Mouse (Mus musculus) forebrain, embryonic 16.5 days (tissue): ENCODE results near the gene Rbms3. TPM values are rescaled to one million over a fixed set of nuclear protein-coding genes. Genes with fewer than 3 reads are reported as not detected.

Source experiments
- ATAC-seq: fragments of 200-750 bp; cut with Nextera tagmentation; 2 replicates; pipeline ENCODE4 v1.8.0; 2017; ENCODE audit warnings: mild to moderate bottlenecking, moderate library complexity
- H3K27ac ChIP-seq: fragments of 300-500 bp; sonication (generic); 2 replicates; pipeline ENCODE4 v1.5.1; 2014; ENCODE audit warnings: low read length, control low read depth
- H3K27me3 ChIP-seq: fragments of 300-500 bp; sonication (generic); replicated peaks from 2 replicates; pipeline ENCODE4 v1.6.1; 2014; ENCODE audit warnings: low read length; ENCODE audit not compliant: control insufficient read depth, insufficient read depth
- H3K36me3 ChIP-seq: fragments of 300-500 bp; sonication (generic); 2 replicates; pipeline ENCODE4 v1.6.1; 2014; ENCODE audit not compliant: control insufficient read depth, insufficient read depth
- H3K4me1 ChIP-seq: fragments of 300-500 bp; sonication (generic); replicated peaks from 2 replicates; pipeline ENCODE4 v1.6.1; 2014; ENCODE audit warnings: low read length; ENCODE audit not compliant: control insufficient read depth, insufficient read depth
- H3K4me2 ChIP-seq: fragments of 300-500 bp; sonication (generic); 2 replicates; pipeline ENCODE4 v1.6.1; 2014; ENCODE audit warnings: mild to moderate bottlenecking, low read length, control low read depth
- H3K4me3 ChIP-seq: fragments of 300-500 bp; sonication (generic); replicated peaks from 2 replicates; pipeline ENCODE4 v1.5.1; 2014; ENCODE audit warnings: mild to moderate bottlenecking, low read length, control low read depth
- H3K9ac ChIP-seq: fragments of 300-500 bp; sonication (generic); replicated peaks from 2 replicates; pipeline ENCODE4 v1.6.1; 2014; ENCODE audit warnings: low read depth, low read length, control low read depth
- H3K9me3 ChIP-seq: fragments of 300-500 bp; sonication (generic); 2 replicates; pipeline ENCODE4 v1.6.1; 2016; ENCODE audit warnings: low read length; ENCODE audit not compliant: control insufficient read depth
- WGBS: fragments of 180-500 bp; shearing (Covaris S2); extraction: QIAGEN DNeasy Blood & Tissue Kit; methylation state at CpG from one replicate; pipeline ENCODE4 v1.1.7; 2014; 5-methylcytosine and 5-hydroxymethylcytosine counted together
- polyA plus RNA-seq: library from polyadenylated mRNA; unstranded; fragments of >200 nt; fragmentation: Nextera tagmentation; extraction: Ambion mirVana; gene quantifications from 2 replicates; pipeline ENCODE4 v1.2.1, GENCODE M21; 2015

Rbms3 gene
- polyA plus RNA-seq, 1 experiment from 2014 or later, result 25.7 TPM

DNA sequence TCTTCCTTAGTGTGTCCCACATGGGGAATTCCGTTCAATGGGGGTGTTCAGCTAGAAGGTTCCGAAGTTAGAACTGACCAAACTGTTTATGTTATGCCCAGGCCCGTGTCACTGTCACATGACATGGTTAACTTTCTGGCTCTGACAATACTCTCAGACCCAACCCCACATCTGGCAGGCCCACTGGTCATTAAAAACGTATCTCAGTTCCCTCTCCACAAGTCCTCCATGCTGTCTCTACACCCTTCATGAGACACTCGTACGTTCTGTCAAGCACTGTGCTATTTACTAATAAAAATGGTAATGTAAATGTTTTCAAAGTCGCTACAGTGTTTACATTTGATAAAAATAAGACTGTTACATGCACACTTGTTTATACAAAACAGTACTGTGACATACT lies 837.9 kb downstream of the Rbms3 start:
- Histone ChIP-seq H3K27me3 (peaks cover 14% of the 10 kb centered on the region), H3K4me2 (no peak overlapping the region), H3K36me3 (no peaks in the 10 kb centered on the region), H3K9ac (no peak overlapping the region), H3K27ac (no peak overlapping the region), H3K4me1 (no peaks in the 10 kb centered on the region), H3K4me3 (no peak overlapping the region), H3K9me3 (0 out of 2 replicates have a peak, but pooled peaks cover 2% of the 10 kb centered on the region)
- WGBS, result 87% methylated on average over 7 of the region's 7 CpGs
- no peak for ATAC-seq

DNA sequence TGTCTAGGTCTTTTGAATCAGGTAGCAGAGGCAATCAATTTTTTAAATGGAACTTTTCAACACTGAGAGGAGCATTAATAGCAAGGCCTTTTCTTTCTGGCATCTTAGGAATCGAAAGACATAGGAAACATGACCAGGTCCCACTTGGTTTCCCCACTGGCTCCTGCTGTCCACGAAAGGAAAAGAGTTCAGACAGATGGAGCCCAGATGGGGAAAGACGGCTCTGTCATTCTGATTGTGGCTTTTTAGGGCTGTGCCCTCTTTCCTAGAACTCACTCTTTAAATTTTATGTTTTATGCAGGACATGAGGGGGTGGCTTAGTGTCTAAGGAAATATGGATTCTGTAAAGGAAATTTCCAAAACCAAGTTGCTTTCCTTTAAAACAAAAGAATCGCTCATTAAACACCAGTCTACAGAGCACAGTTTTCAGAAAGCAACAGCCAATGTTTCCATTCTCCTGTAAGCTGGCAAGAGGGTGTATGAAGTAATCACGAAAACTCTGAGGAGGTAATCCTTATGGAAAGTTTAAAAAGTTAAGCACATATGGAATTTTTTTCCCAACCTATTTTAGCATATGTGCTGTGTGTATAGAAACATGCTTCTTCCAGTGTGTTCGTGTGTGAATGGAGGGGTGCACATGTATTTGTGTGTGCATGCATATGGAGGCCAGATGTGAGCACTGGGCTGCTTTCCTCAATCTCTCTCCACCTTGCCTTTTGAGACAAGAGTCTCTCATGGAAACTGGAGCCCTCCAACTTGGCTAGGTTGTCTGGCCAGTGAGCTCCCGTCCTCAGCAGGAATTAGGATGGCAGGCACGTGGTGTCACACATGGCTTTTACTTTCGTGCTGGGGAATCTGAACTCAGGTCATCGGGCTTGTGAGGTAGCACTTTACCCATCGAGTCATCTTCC lies 843.3 kb downstream of the Rbms3 start:
- Histone ChIP-seq H3K27me3 (peaks cover 6% of the 10 kb centered on the region; the same call in 1 of the 2 replicates), H3K4me2 (no peak overlapping the region), H3K36me3 (no peaks in the 10 kb centered on the region), H3K4me1 (no peaks in the 10 kb centered on the region), H3K9me3 (0 out of 2 replicates have a peak, but pooled peaks cover 2% of the 10 kb centered on the region), H3K4me3 (no peak overlapping the region), H3K27ac (no peak overlapping the region), H3K9ac (no peak overlapping the region)
- no peak for ATAC-seq
- WGBS, result 80% methylated on average over 11 of the region's 11 CpGs

GRCm38 (mm10) chr9:116771820-116772219 lies 857.9 kb downstream of the Rbms3 start:
- H3K4me1 ChIP-seq, result no peaks in the 10 kb centered on the region
- H3K9me3 ChIP-seq, result no peaks in the 10 kb centered on the region
- ATAC-seq, result no peak
- no peaks in the 10 kb centered on the region for H3K36me3 ChIP-seq
- H3K4me2 ChIP-seq, result no peak overlapping the region
- no peak overlapping the region for H3K9ac ChIP-seq
- no peak overlapping the region for H3K4me3 ChIP-seq
- no peaks in the 10 kb centered on the region for H3K27me3 ChIP-seq
- WGBS, result 79% methylated on average over 3 of the region's 3 CpGs
- H3K27ac ChIP-seq, result no peak overlapping the region

DNA sequence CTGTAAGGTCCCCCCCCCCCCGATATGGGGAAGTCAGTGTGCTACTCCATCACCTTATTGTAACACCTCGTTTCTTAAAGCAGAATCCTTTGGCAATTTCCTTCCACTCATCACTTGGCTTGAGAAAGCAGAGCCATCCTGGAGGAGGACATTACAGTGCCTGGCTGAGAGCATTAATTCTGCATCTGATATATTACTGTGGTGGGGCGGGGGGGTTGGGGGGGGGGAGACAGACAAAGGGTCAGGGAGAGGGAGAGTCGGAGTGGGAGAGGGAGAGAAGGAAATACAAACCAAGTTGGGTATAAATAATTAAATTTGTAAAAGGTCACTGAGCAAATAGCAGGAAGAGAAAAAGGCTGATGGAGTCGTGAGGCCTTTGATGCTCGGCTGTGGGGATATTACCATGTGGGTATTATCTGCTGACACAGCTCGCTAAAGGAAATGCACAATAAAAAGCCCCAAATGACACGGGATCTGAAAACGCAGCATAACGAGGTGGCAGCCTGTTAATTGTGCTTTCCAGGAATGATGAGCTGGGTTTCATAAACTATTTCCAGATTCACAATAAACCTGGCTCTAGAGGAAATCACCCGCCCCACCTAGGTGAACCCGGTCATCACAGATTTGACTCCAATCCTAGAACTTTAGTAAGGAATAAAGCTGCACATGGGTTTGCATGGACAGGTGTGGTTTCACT lies 860.2 kb downstream of the Rbms3 start:
- H3K4me1 ChIP-seq, result no peaks in the 10 kb centered on the region
- no peak overlapping the region for H3K4me2 ChIP-seq
- no peaks in the 10 kb centered on the region for H3K27me3 ChIP-seq
- no peak overlapping the region for H3K27ac ChIP-seq
- H3K9me3 ChIP-seq, result no peaks in the 10 kb centered on the region
- no peak overlapping the region for H3K4me3 ChIP-seq
- no peak overlapping the region for H3K9ac ChIP-seq
- 32% methylated on average over 12 of the region's 12 CpGs for WGBS
- no peaks in the 10 kb centered on the region for H3K36me3 ChIP-seq
- no peak for ATAC-seq

DNA sequence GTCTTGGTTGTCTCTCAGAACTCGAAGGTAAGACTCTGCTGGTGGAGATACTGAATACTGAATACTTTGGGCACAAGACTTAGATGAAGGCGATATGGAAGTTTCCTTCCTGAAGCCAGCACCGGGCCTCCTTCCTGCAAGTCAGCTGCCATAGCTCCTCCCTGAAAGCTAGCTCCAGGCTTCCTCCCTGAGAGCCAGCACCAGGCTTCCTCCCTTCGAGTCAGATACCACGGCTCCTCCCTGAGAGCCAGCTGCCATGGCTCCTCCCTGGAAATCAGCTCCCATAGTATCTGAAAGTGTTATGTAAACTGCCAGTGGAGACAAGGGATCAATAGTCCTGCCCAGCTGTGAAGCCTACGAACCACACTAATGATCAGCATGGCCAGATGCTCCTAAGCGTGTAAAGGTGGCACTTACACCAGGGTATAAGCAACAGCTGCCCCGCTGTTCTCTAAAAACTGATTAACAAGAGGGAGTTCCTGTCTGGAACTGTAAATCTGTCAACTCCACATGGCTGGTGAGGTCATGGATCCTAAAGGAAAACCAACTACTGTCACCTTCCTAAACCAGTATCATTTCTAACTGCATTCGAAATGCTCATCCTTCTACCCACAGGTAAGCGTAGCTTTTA lies 867.2 kb downstream of the Rbms3 start:
- Histone ChIP-seq H3K27ac (no peak overlapping the region), H3K4me2 (no peak overlapping the region), H3K9me3 (no peaks in the 10 kb centered on the region), H3K4me3 (no peak overlapping the region), H3K9ac (no peak overlapping the region), H3K36me3 (no peaks in the 10 kb centered on the region), H3K4me1 (no peaks in the 10 kb centered on the region), H3K27me3 (no peaks in the 10 kb centered on the region)
- ATAC-seq, result no peak
- WGBS, result 71% methylated on average over 10 of the region's 10 CpGs

DNA sequence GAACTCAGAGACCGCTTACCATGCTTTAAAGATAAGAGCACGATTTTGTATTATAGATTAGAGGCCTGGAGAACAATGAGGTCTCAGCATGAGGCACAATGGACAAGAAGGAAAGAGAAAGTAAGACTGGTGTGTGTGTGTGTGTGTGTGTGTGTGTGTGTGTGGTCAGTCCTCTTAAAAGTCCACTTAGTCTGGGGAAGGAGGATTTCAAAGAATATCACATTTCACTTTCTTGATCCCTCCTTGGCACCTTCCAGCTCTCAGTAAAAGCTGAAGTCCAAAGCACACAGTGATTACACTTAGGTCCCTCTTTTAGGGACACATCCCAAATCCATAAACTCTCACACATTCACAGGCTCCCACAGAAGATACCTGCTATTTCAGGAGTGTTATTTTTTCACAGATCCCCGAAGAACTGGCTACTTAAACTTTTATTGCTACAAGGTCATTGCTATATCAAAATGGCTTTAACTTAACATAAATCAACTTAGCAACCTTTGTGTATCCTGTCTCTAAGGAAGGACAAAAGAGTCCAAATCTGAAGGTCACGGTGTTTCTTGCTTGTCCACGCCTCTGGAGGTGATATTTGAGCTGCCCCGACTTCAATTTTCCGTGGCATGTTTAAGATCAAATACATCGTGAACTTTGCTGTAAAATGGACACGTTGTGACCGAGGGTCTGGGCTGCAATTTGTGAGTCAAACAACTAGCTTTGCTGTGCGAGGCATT lies 880.7 kb downstream of the Rbms3 start:
- no peak overlapping the region for H3K4me2 ChIP-seq
- H3K36me3 ChIP-seq, result no peaks in the 10 kb centered on the region
- H3K27ac ChIP-seq, result no peak overlapping the region
- H3K4me3 ChIP-seq, result no peak overlapping the region
- no peak for ATAC-seq
- H3K4me1 ChIP-seq, result no peaks in the 10 kb centered on the region
- H3K9ac ChIP-seq, result no peak overlapping the region
- H3K27me3 ChIP-seq, result no peaks in the 10 kb centered on the region
- no peaks in the 10 kb centered on the region for H3K9me3 ChIP-seq
- 65% methylated on average over 11 of the region's 11 CpGs for WGBS

- Histone ChIP-seq H3K27me3 (no peaks in the 10 kb centered on the region), H3K27ac (no peak overlapping the region), H3K4me3 (no peak overlapping the region), H3K9me3 (no peaks in the 10 kb centered on the region), H3K4me2 (no peak overlapping the region), H3K4me1 (no peaks in the 10 kb centered on the region), H3K36me3 (no peaks in the 10 kb centered on the region), H3K9ac (no peak overlapping the region)
- no peak for ATAC-seq
- WGBS, result 52% methylated on average over 4 of the region's 4 CpGs
Measured at GRCm38 (mm10) chr9:116748346-116748745, 881.4 kb downstream of the Rbms3 start.

GRCm38 (mm10) chr9:116746871-116747270 lies 882.8 kb downstream of the Rbms3 start:
- 69% methylated on average over 3 of the region's 3 CpGs for WGBS

GRCm38 (mm10) chr9:116737786-116738185 lies 891.9 kb downstream of the Rbms3 start:
- H3K4me1 ChIP-seq, result no peaks in the 10 kb centered on the region
- no peak overlapping the region for H3K4me3 ChIP-seq
- H3K27me3 ChIP-seq, result no peaks in the 10 kb centered on the region
- H3K9me3 ChIP-seq, result peaks cover 4% of the 10 kb centered on the region; the same call in 1 of the 2 replicates
- no peaks in the 10 kb centered on the region for H3K36me3 ChIP-seq
- no peak for ATAC-seq
- 86% methylated on average over 2 of the region's 2 CpGs for WGBS
- H3K27ac ChIP-seq, result no peak overlapping the region
- H3K4me2 ChIP-seq, result no peak overlapping the region
- H3K9ac ChIP-seq, result no peak overlapping the region

More at GRCm38 (mm10) chr9:116746871-116747270, 882.8 kb downstream of the Rbms3 start:
- Histone ChIP-seq H3K9me3 (no peaks in the 10 kb centered on the region), H3K4me1 (no peaks in the 10 kb centered on the region), H3K4me2 (no peak overlapping the region), H3K36me3 (no peaks in the 10 kb centered on the region), H3K9ac (no peak overlapping the region), H3K4me3 (no peak overlapping the region), H3K27ac (no peak overlapping the region), H3K27me3 (no peaks in the 10 kb centered on the region)
- ATAC-seq, result no peak
